Mouse (Mus musculus): ENCODE results near the gene Capns1.
"Not testable (repeated sequence)": the region's sequence is repeated elsewhere in the genome, so short reads cannot be mapped to it uniquely, and the experiment has no call there.

Gene Capns1

DNA sequence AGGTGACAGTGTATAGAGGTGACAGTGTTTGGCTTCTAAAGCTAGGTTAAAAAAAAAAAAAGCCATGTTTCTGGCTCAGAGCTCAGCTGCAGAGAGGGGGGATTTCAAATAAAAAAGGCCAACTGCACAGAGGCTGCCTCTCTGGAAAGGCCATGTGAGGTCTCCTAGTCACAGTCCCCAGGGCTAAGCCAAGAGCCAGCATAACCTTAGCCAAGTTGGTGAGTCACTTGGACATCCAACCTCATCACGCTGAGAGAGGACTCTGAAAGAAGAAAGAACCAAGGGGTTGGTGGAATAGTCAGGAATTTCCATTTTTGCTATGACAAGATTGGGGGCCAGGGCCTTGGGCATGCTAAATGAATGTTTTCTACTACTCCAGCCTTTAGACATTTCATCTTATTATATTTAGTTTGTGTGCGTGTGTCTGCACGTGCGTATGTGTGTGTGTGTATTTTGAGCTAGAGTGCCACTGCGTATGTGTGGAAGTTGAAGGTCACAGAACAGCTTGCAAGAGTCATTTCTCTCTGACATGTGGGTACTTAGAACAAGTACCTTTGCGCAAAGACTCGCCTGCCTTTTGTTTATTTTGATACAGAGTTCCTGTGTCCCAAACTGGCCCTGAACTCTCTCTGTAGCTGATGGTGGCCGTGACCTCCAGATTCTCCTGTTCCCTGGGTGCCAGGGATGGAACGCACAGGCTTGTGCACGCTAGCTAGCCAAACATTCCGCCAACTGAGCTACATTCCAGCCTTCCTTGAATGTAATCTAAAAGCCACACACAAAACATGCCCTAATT, 4.5 kb upstream of the Capns1 start:
- DNase-seq (ENCODE audit: low read depth, low spot score), result no peak

- not testable (repeated sequence) for DNase-seq (ENCODE audit: low read depth, low spot score)
These were observed 2.0 kb upstream of the Capns1 start for GRCm38 (mm10) chr7:30200661-30201060.

DNA sequence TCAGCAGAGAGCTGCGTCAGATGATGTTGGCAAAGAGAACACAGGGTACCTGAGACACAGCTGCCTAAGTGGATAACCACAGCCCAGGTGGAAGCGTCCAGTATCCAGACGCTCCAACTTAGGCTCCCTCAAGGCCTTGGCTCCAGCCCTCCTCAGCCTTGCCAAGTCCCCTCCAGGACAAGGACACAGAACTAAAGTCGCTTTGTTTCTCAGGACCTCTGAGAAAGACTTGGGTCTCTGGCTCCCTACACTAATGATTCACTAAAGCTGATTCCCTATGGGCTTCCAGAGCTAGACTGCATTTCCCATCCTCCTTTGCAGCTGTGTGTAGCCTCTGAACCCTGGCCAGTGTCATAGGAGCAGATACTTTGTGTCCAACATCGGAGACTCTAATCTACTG, 1.6 kb upstream of the Capns1 start:
- DNase-seq (ENCODE audit: low read depth, low spot score), result no peak

- no peak for DNase-seq (ENCODE audit: low read depth, low spot score)
These were observed 1.0 kb upstream of the Capns1 start for GRCm38 (mm10) chr7:30199498-30200139.

- DNase-seq (ENCODE audit: low read depth, low spot score), result no peak
These were observed 950 bp downstream of the Capns1 start for GRCm38 (mm10) chr7:30197592-30198129.

- DNase-seq (ENCODE audit: low read depth, low spot score), result no peak
These were observed 2.4 kb downstream of the Capns1 start for GRCm38 (mm10) chr7:30196171-30196570.

- no peak for DNase-seq (ENCODE audit: low read depth, low spot score)
These were observed 3.1 kb downstream of the Capns1 start for GRCm38 (mm10) chr7:30195461-30195860.

- peak; percentile 97 for DNase-seq (ENCODE audit: low read depth, low spot score)
These were observed 3.7 kb downstream of the Capns1 start for GRCm38 (mm10) chr7:30194884-30195283.

GRCm38 (mm10) chr7:30194101-30194831, 4.3 kb downstream of the Capns1 start:
- no peak for DNase-seq (ENCODE audit: low read depth, low spot score)

GRCm38 (mm10) chr7:30193581-30194100, 5.0 kb downstream of the Capns1 start:
- peak; percentile 90 for DNase-seq (ENCODE audit: low read depth, low spot score)

DNA sequence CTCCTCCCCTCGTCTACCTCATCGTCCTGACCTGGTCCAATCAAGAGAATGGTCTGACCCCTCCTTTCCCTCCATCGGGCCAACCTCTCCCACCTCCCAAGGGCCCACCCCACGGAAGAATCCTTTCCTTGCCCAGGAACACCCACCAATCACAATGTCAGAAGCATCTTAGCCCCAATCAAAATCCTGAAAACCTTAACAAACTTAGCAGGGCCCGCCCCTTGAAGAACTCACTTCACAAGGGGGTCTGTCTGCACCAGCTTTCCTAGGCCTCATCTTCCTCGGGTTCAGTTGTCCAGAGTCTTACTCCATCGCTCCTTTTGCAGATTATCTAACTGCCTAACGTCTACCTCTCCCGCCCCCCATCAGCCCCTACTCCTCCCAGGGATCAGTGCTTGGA, 5.6 kb downstream of the Capns1 start:
- no peak for DNase-seq (ENCODE audit: low read depth, low spot score)

DNA sequence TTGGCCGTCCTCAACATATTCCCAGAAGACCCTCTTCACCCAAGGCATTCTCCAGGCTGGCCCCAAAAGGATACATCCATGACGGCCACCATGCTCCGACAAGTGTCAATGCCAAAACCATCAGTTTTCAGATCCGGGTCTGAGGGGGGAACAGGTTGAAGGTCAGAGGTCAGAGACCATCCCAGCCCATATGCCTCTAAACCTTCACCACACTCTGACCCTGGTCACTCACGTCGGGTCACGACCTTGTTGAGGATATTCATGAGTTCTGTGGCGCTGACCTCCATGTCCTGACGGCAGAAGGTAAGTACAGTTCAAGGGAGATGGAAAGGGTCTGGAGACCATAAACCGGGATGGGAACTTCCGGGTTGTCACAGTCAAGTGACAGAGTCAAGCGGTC, 6.5 kb downstream of the Capns1 start:
- no peak for DNase-seq (ENCODE audit: low read depth, low spot score)

GRCm38 (mm10) chr7:30189116-30189491, 9.5 kb downstream of the Capns1 start:
- no peak for DNase-seq (ENCODE audit: low read depth, low spot score)

GRCm38 (mm10) chr7:30188344-30189115, 10.1 kb downstream of the Capns1 start:
- no peak for DNase-seq (ENCODE audit: low read depth, low spot score)

DNA sequence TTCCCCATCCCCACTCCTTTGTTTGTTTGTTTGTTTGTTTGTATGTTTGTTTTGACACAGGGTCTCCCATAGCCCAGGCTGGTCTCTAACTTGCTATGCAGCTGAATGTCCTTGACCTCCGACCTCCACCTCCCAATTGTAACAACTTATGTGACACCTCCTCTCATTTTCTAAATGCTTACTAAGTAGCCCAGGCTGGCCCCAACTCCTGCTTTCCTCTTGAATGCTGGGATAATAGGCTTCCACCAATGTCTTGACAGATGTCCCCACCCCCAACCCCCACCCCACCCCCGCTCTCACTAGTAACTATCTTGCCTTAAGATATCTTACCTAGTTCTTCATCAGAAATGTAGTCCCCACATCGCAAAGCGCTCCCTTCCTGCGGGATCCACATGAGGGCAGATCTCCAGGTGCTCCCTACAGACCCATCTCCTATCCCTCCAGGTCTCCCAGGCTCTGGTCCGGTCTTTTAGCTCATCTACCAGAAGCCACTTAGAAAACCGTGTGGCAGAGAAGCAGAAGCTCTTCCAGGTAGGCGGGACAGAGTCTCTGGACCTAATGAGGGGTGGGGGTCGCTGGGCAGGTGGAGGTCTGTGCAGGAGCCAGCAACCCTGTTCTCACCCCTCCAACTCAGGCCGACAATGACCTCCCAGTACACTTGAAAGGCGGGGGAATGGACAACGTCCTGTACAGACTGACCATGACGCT, 13.8 kb downstream of the Capns1 start:
- DNase-seq (ENCODE audit: low read depth, low spot score), result no peak

DNA sequence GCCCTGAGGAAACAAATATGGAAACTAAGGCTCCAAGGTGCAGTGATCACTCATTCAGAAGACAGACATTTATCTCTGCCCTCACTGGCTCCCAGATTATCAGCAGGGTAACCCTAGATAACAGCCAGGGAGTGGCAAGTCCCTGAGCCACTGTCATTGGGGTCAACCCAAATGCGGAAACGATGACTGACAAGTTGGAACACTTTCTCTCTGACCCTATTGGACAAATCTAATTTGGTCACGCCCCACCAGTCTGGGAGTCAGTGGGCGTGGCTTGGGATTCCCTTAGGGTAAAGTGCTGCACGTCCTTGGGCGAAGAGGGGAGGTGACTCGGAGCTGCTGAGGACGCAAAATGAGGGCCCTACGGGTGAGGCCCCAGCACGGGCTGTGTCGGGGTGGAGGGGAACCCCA, 14.7 kb downstream of the Capns1 start, which contains the start of gene Cox7a1:
Gene Cox7a1 (plus strand): TSS at position 266 of the 411 bp plus-strand sequence.
- peak; percentile 81 for DNase-seq (ENCODE audit: low read depth, low spot score)

- not testable (repeated sequence) for DNase-seq (ENCODE audit: low read depth, low spot score)
These were observed 15.4 kb downstream of the Capns1 start for GRCm38 (mm10) chr7:30183189-30183588.

DNA sequence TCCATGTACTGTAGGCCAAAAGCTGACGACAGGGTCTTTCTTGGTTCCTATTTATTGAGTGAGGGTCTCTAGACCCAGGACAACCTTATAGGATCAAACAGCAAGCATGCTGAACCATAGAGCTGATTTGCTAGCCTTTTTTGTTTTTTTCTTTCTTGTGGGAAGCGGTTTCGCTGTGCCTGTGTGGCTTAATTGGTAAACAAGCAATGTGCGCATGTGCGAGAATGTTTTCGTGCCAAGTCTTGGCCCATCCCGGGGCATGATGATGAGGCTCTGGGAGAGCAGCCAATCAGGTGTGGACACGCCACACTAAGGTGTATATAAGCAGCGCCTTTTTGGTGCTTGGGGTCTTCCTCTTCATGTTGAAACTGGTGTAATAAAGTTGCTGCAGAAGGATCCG, 16.7 kb downstream of the Capns1 start:
- DNase-seq (ENCODE audit: low read depth, low spot score), result not testable (repeated sequence)

GRCm38 (mm10) chr7:30181308-30181707, 17.3 kb downstream of the Capns1 start:
- DNase-seq (ENCODE audit: low read depth, low spot score), result peak; percentile 89

GRCm38 (mm10) chr7:30178256-30178655, 20.4 kb downstream of the Capns1 start:
- DNase-seq (ENCODE audit: low read depth, low spot score), result no peak
